Mouse (Mus musculus) brain, embryonic 14.5 days (tissue): Measurements from ENCODE around the gene Rnf220.

Source experiments
- CTCF ChIP-seq: fragments of 200-500 bp; IDR thresholded peaks from 2 replicates; pipeline ENCODE4 v1.5.1; 2012; ENCODE audit warnings: inconsistent platforms, mild to moderate bottlenecking, moderate library complexity, borderline replicate concordance; ENCODE audit not compliant: insufficient read depth, insufficient read length; ENCODE audit errors: extremely low read depth
- POLR2A ChIP-seq: fragments of 200-500 bp; IDR thresholded peaks from 2 replicates; pipeline ENCODE4 v1.6.1; 2012; ENCODE audit warnings: mild to moderate bottlenecking, inconsistent platforms, borderline replicate concordance; ENCODE audit not compliant: poor library complexity, insufficient read depth, insufficient read length, severe bottlenecking; ENCODE audit errors: extremely low read depth

DNA sequence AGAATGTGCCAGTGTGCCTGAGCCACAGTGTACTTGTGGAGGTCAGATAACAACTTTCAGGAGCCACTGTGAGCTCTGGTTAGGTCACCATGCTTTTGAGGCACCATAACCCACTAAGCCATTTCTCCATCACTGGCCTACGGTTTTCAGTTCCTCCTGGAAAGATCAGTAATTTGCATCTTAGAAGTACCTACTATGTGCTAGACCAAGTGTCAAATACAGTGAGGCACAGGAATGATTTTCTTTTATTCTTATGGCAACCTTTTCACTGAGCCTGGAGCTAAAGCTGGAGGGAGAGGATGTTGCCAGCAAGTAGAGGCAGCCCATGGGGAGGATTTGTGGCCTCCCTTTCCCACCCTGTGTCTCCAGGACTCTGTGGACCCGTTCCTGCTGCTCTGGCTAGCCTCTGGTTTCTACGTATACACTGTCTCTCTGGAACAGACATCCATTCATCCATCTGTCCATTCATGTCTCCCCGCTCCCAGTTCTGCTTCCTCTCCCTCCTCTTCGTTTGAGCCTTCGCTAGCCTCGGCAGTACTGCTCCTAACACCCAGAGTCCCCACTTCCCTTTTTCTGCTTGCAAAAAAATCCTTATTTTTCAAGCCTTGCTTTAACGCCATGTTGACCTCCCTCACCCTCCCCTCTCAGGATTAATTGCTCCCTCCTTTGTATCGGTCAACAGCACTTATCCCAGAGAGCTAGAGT is 38.8 kb upstream of the Rnf220 start:
- TF ChIP-seq CTCF (no peak), POLR2A (no peak)
